Mouse (Mus musculus) bone marrow, adult 2 months (tissue): Measurements from ENCODE around the gene Cutc. TPM values are rescaled to one million over a fixed set of nuclear protein-coding genes. Genes with fewer than 3 reads are reported as not detected.

Experiments used
- H3K27ac ChIP-seq: fragments of 200-500 bp; 2 replicates; pipeline ENCODE4 v1.5.1; 2012; ENCODE audit warnings: low read depth, mild to moderate bottlenecking, control low read depth, inconsistent platforms, low read length; ENCODE audit not compliant: control insufficient read depth, poor library complexity, insufficient read depth
- H3K4me1 ChIP-seq: fragments of 200-500 bp; 2 replicates; pipeline ENCODE4 v1.6.1; 2011; ENCODE audit warnings: low read length; ENCODE audit not compliant: control insufficient read depth, insufficient read depth
- H3K4me3 ChIP-seq: fragments of 200-500 bp; replicated peaks from 2 replicates; pipeline ENCODE3; 2011; ENCODE audit warnings: mild to moderate bottlenecking, low read depth, low read length, control low read depth; ENCODE audit not compliant: control insufficient read depth
- CTCF ChIP-seq: fragments of 200-500 bp; IDR thresholded peaks from 2 replicates; pipeline ENCODE4 v1.5.1; 2011; ENCODE audit warnings: low read length, control low read depth; ENCODE audit not compliant: control insufficient read depth, insufficient read depth
- POLR2A ChIP-seq: fragments of 200-500 bp; IDR thresholded peaks from 2 replicates; pipeline ENCODE4 v1.6.1; 2011; ENCODE audit warnings: low read depth, mild to moderate bottlenecking, control low read depth, low read length, borderline replicate concordance; ENCODE audit not compliant: control insufficient read depth
- WGBS: fragments of 180-500 bp; shearing (Covaris S2); methylation state at CpG from one replicate; pipeline ENCODE4 v1.1.7; 2018; 5-methylcytosine and 5-hydroxymethylcytosine counted together
- polyA plus RNA-seq: library from polyadenylated mRNA; stranded (reverse); fragments of >200 nt; gene quantifications from 2 replicates; pipeline ENCODE4 v1.2.4, GENCODE M21; 2011; ENCODE audit warnings: low replicate concordance; ENCODE audit not compliant: missing spikeins, insufficient read depth, insufficient read length

Gene Cutc
- polyA plus RNA-seq, 1 experiment = 9.1 TPM

DNA sequence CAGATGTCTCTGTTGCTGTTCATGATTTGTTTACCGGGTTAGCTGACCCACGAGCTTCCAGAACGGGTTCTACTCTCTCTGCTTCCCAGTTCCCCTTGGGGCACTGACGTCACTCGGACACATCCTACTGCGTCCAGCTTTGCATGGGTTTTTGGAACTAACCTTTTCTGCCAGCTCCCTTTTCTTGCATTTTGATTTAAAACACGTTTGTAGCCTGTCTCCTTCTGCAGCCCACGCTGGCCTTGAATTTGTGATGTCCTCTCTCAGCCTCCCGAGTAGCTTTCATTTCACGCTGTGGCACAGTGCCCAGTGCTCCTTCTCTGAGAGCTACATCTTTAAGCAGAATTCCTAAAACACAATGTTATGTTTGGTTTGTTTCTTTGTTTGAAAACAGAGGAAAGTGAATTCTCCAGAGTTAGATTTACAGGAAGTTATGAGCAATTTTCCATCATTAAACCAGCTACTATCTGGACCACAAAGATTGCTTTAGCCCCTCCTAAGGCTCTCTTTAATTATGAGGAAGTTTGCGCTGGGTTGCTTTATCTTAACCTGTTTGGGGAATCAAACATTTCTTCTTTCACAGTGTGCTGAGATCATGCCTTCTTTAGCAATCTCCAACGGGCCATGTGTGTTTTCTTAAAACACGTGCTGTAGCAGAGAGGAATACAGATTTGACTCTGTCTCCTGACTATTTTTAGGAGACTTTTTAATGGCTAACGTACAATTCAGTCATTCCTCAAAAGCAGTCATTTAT, 63.0 kb downstream of the Cutc start:
- H3K27ac ChIP-seq = no peak overlapping the region
- 26% methylated on average over 14 of the region's 14 CpGs for WGBS
- TF ChIP-seq CTCF (no peak), POLR2A (no peak)
- H3K4me1 ChIP-seq = peaks cover 3% of the 10 kb centered on the region; the same call in 1 of the 2 replicates
- H3K4me3 ChIP-seq = peak overlapping the region; percentile 35

Other genes starting within 250 kb of the Cutc start
- 10.0 and 20.5 TPM in 2 replicates for gene Got1, start 228.4 kb upstream of the Cutc start, polyA plus RNA-seq
- not detected in 2 replicates for gene Nkx2-3, start 140.7 kb upstream of the Cutc start, polyA plus RNA-seq
- 55.6 and 92.8 TPM in 2 replicates for gene Slc25a28, start 78.1 kb upstream of the Cutc start, polyA plus RNA-seq
- 4.4 and 8.0 TPM in 2 replicates for gene Entpd7, start 63.3 kb upstream of the Cutc start, polyA plus RNA-seq
- 3.0 and 12.4 TPM in 2 replicates for gene Cox15, start within 50 bp of the Cutc start, polyA plus RNA-seq
- 0.66 and 0.75 TPM in 2 replicates for gene Abcc2, start 29.2 kb downstream of the Cutc start, polyA plus RNA-seq
- 2.7 and 6.1 TPM in 2 replicates for gene Dnmbp, start 187.2 kb downstream of the Cutc start, polyA plus RNA-seq
- gene Cpn1, start 233.6 kb downstream of the Cutc start, polyA plus RNA-seq = not detected in 2 replicates